Mouse (Mus musculus): Measurements from ENCODE around the gene Gps2.
"Not testable (repeated sequence)": the region's sequence is repeated elsewhere in the genome, so short reads cannot be mapped to it uniquely, and the experiment has no call there.

The Gps2 gene

GRCm38 (mm10) chr11:69936714-69937347 lies 23.1 kb downstream of the Gps2 start:
- no peak for DNase-seq (ENCODE audit: low spot score)

GRCm38 (mm10) chr11:69937385-69937784 lies 23.7 kb downstream of the Gps2 start:
- no peak for DNase-seq (ENCODE audit: low spot score)

- no peak for DNase-seq (ENCODE audit: low spot score)
Measured at GRCm38 (mm10) chr11:69937834-69938233, 24.1 kb downstream of the Gps2 start.

DNA sequence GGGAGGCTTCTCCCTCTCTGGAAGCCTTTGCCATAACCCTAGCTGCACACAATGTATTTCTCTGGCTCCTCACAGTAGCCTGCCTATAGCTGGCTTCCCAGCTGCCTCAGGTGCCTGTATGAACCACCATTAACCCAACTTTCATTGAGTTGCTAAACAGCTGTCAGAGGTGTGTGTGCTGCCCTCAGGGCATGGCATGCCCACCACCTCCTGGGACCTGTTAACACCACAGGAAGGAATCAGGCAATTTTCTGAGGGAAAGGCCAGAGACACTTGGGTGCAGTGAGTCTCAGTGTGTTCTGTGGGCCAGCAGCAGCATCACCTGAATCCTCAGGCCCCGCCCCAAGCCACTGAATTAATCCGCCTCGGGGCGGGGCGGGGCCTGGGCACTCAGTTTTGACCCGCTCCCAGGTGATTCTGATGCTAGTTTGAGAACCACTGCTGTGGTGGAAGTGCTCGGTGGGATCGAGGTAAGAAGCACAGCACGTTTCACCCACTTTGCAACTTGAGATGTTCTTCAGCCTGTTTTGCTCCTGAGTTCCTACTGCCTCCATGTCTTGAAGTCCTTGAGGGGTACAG lies 24.8 kb downstream of the Gps2 start:
- DNase-seq (ENCODE audit: low spot score) = no peak

- no peak for DNase-seq (ENCODE audit: low spot score)
Measured at GRCm38 (mm10) chr11:69939181-69939580, 25.5 kb downstream of the Gps2 start.

DNA sequence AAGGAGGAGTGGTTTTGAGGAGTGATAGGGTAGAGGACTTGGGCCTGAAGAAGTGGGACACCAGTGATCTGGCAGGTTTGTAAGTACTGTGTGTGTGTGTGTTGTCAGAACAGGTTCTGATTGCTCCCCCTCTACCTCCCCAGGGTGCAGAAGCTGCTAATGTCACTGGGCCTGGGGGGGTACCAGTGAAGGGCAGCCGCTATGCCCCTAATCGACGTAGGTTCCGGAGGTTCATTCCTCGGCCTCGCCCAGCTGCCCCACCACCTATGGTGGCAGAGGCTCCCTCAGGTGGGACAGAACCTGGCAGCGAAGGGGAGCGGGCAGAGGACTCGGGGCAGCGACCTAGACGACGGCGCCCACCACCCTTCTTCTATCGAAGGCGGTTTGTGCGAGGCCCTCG lies 26.0 kb downstream of the Gps2 start:
- DNase-seq (ENCODE audit: low spot score) = no peak

GRCm38 (mm10) chr11:69940962-69941361 lies 27.3 kb downstream of the Gps2 start:
- DNase-seq (ENCODE audit: low spot score) = no peak

DNA sequence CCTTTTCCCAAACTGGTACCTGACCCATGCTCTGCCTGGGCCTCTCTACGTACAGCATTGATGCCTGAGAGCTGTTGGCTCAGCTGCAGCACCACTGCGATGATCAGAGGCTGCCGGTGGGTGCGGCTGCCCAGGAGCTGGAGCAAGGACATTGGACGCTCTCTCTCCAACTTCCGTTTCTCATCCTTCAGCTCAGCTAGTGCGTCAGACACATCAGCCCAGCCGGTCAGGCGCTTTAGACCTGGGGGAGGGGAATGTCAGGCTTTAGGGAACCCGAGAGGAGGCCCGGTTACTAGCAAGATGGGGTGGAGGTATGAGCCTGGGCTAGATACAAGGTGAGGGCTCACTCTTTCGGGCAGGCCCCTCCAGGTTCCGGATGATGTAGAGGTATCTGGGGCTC lies 31.5 kb downstream of the Gps2 start:
- DNase-seq (ENCODE audit: low spot score) = no peak

DNA sequence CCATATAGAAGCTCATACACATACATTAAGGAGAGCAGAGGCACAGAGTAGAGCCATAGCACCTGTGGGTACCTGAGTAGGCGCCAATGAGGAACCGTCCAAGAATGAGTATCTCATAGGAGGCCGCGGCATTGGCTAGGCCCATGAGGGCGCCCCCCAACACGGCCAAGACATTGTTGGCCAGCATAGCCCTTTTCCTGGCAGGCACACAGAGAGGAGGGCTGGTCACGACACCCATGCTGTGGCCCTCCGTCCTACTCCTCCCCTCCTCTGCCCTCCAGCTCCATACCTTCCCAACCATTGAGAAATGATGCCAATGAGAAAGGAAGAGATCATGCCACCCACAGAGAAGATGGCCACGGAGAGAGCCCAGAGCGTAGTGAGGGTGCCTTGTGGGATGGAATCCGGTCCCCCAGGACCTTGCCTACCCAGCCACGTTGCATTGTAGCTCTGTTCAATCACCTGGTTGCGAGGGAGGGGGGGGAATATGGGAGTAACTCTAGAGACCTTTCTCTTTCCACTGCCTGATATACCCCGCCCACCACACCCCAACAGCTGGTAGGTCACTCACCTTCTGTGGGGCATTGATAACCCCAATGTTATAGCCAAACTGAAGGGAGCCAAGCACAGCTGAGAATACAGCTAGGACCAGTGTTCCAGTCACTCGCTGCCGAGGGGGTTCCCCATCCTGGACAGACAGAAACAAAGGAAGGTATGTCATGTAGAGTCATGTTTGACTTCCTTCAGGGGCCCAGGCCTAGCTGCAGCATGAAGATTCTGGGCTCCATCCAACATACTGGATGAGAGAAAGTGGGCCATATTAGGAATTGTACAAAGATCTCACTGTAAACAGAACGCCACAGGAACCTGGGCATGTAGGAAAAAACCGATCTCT lies 32.6 kb downstream of the Gps2 start:
- DNase-seq (ENCODE audit: low spot score) = no peak

DNA sequence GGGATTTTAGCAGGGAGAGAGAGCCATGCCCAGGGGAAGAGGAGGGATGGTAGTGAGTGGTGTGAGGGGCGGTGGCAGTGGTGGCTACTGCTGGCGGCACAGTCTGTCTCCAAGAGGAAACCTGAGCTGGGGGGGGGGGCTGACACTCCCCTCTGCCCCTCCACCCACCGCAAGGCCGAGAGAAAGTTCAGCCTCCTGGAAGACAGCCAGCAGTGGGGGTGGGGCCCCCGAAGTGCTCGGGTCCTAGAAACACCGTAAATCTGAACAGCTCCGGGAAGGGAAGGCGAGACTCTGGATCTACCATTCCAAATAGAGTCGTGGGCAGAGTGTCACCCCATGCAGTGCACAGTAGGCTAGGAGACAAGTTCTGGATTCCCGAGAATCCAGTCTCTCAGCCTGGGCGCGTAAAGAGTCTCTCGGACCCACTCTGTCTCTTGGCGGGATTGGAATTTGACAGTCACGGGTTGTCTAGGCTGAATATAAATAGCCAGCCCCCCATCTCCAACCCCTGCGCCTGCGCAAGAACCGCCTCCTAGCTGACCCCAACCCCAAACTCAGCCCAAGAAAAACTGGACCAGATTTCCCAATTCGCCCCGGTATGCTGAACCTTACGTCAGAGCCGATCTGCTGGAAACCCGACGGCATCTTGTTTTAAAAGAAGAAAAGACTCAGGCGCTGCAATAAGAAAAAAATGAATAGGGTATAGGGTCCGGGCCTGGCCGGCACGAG lies 33.8 kb downstream of the Gps2 start:
- peak; percentile 32 for DNase-seq (ENCODE audit: low spot score)

GRCm38 (mm10) chr11:69948066-69948762 lies 34.5 kb downstream of the Gps2 start, which contains the start of gene Slc2a4:
Slc2a4 (minus strand) TSS chr11:69948188.
- peak; percentile 91 for DNase-seq (ENCODE audit: low spot score)

- DNase-seq (ENCODE audit: low spot score) = peak; percentile 82
Measured at GRCm38 (mm10) chr11:69948763-69949150, 35.1 kb downstream of the Gps2 start.

GRCm38 (mm10) chr11:69950807-69951459 lies 37.2 kb downstream of the Gps2 start:
- no peak for DNase-seq (ENCODE audit: low spot score)

- DNase-seq (ENCODE audit: low spot score) = no peak
Measured at GRCm38 (mm10) chr11:69952274-69952673, 38.6 kb downstream of the Gps2 start.

GRCm38 (mm10) chr11:69953267-69953915 lies 39.7 kb downstream of the Gps2 start:
- DNase-seq (ENCODE audit: low spot score) = no peak

DNA sequence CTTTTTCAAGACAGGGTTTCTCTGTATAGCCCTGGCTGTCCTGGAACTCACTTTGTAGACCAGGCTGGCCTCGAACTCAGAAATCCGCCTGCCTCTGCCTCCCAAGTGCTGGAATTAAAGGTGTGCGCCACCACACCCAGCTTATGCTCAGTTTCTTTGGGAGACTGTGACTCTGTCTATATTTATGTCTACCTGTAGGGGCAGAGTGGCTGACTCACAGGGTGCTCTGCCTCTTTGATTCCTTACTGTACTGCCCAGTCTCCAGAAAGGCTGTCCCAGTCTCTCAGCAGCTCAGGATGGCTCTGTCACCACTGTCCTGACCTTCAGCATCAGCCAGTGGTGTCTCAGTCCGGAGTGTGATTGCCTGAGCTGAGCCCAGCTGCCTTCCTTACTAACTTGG lies 41.9 kb downstream of the Gps2 start:
- not testable (repeated sequence) for DNase-seq (ENCODE audit: low spot score)

DNA sequence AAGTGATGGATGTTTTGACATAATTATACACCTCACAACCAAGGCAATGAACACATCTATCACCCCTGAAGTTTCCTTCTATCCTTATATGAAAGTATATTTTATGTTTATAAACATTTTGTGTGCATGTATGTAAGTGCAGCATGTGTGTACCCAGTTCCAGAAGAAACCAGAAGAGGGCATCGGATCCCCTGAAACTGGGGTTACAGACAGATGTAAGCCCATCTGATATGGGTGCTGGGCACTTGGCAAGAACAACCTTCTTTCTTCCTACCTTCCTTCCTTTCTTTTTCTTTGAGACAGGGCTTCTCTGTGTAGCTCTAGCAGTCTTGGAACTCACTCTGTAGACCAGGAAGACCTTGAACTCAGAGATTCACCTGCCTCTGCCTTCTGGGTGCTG lies 42.5 kb downstream of the Gps2 start:
- no peak for DNase-seq (ENCODE audit: low spot score)

DNA sequence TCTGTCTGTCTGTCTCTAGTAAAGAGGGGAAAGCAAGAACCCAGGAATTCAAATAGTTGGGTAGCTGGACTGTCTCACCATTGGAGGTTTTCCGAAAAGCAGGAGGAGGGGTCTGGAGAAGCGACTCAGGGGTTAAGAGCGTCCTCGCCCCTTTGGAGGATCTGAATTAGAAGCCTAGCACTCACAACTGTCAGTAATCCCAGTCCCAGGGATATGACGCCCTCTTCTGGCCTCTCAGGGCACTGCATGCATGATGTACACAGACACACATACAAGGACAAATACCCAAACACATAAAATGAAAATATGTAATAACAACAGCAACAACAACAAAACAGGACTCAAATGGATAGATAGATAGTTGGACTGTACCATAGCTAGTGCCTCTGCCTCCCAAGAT lies 46.9 kb downstream of the Gps2 start:
- no peak for DNase-seq (ENCODE audit: low spot score)

- DNase-seq (ENCODE audit: low spot score) = no peak
Measured at GRCm38 (mm10) chr11:69961841-69962240, 48.2 kb downstream of the Gps2 start.

DNA sequence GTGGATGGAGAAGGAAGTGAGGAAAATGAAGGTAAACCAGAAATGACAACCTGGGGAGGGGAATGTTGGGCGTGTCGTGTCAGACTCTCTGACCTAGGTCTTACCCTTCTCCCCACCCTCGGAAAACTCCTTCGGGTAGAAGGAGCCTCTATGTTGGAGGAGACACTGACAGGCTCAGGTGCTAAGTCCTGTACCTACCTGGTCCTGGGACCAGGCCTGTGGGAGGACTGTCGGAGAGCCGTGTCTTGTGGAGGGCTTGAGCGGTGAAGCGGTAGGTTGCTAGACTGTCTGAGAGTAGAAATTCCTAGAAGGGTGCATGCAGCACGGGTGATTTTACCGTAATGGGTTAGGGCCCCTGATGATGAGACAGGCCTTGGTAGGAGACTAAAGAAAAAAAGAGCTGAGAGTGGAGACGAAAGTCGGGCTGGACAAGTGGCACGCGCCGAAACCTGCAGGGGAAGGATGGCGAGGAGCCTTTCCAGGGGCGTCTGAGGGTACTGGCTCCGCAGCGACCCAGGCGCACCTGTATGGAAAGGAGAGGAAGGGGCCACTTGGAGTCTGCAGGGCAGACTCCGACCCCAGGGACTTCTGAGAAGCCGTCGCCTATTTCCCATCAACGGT lies 51.1 kb downstream of the Gps2 start, which contains the start of gene Cldn7:
Gene Cldn7 (plus strand): TSS at position 130 of the 621 bp plus-strand sequence.
- DNase-seq (ENCODE audit: low spot score) = no peak

Data from ovary, postnatal 14 days (tissue).